Mouse (Mus musculus): ENCODE results near the gene Zswim4. TPM values are rescaled to one million over a fixed set of nuclear protein-coding genes. Genes with fewer than 3 reads are reported as not detected.
A peak's percentile ranks its signal among the peaks of the same experiment; 100 is the strongest.

Zswim4 gene
- polyA plus RNA-seq, 1 experiment from 2014 or later = 37.1 TPM

DNA sequence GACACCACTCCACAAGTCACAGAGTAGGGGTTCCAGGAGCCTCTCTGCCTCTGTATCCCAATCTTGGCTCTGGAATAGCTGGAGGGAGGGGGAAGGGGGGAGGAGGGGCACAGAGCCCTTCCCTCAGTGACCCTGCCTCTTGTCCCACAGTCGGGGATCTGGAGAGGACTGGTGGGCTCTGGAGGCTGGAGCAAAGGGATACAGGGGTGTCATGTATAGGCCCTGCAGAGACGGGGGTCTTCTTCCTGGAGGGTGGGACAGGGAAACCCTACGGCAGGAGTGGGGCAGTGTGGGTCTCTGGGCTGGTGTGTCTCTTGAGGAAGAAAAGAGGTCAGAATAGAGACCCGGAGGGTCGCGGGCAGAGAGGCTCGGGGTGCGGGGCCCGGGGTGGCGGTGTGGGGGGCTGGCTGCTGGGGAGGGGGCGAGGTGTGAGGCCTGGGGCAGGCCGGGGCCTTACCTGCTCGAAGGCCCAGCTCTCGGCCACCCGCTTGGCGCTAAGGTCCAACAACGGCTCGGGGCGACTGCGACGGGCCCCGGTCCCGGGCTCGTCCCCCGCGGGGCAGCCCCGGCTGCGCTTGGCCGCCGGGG, 351 bp downstream of the Zswim4 start:
- Histone ChIP-seq H3K4me1 (replicated peaks; ENCODE audit: control insufficient read depth, insufficient read depth, low read length) (no peaks in the 10 kb centered on the region), H3K27me3 (ENCODE audit: control insufficient read depth, insufficient read depth, low read length) (no peaks in the 10 kb centered on the region), H3K27ac (ENCODE audit: low read depth, low read length) (0 out of 2 replicates have a peak overlapping the region, but pooled peaks have one; percentile 25), H3K9me3 (ENCODE audit: control insufficient read depth, low read length) (no peaks in the 10 kb centered on the region), H3K4me3 (ENCODE audit: low read depth, low read length) (peak overlapping the region; percentile 90), H3K36me3 (ENCODE audit: control insufficient read depth, insufficient read depth, low read length) (peaks cover 6% of the 10 kb centered on the region; the same call in 1 of the 2 replicates), H3K4me2 (ENCODE audit: low read depth, low read length, severe bottlenecking) (peak overlapping the region; percentile 92), H3K9ac (ENCODE audit: low read length) (peak overlapping the region; percentile 93)
- no peak for DNase-seq (ENCODE audit: low spot score)
- WGBS = under 1% methylated on average over 26 of the region's 30 CpGs
- no peak; the same call in 1 of the 2 replicates for ATAC-seq (replicated peaks; ENCODE audit: low FRiP score)

DNA sequence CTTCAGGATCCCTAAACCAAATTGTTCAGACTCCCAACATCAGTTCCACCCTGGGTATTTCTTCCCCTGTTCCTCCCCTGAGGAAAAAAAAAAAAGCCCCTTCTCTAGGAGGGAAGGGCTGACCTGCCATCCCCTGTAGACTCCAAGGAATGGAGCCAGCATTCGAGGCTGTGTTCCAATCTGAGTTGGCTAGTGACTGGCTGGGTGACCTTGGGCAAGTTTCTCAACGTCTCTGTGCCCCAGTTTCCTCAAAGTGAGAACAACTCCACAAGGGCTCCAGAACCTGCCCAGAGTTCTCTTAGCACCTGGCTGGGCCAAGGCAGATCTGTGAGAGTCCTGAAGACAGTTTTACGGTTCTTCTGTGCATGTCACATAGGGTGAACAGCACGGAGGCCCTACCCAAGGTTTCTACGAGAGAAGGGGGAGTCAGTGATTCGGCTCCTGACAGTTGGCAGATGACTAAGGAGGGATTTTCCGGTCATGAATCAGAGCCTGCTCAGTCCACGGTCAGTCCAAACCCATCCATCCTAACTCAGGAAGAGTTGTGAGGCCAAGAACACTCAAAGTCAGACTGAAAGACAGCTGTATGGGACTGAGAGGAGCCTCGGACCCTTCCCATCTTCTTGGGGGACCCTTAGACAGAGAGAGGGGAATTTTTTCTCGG, 977 bp downstream of the Zswim4 start:
- H3K36me3 ChIP-seq (ENCODE audit: control insufficient read depth, insufficient read depth, low read length) = peaks cover 6% of the 10 kb centered on the region; the same call in 1 of the 2 replicates
- 44% methylated on average over 10 of the region's 10 CpGs for WGBS

DNA sequence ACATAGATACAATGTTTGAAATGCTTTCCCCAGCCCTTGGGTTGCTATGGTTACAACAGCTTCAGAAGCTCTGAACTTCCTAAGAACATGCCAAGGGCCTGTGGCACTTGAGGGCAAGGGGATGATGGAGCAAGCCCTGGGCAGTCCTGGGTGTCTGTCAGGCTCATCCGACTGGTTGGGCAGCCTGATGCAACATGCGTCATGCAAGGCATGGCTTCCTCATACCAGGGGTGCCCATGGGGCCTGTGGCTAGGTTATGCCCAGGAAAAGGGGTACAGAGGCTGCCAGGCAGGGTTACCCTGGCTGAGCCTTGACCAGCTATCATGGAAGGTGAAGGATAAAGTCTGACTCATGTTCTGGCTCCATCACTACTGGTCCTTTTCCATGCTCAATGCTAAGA, 3.8 kb downstream of the Zswim4 start:
- ATAC-seq (replicated peaks; ENCODE audit: low FRiP score) (no peak), DNase-seq (ENCODE audit: low spot score) (no peak)
- 90% methylated on average over 2 of the region's 2 CpGs for WGBS
- no peak overlapping the region for H3K4me3 ChIP-seq (ENCODE audit: low read depth, low read length)
- H3K36me3 ChIP-seq (ENCODE audit: control insufficient read depth, insufficient read depth, low read length) = peaks cover 20% of the 10 kb centered on the region
- no peak overlapping the region for H3K4me2 ChIP-seq (ENCODE audit: low read depth, low read length, severe bottlenecking)
- no peak overlapping the region for H3K9ac ChIP-seq (ENCODE audit: low read length)
- no peaks in the 10 kb centered on the region for H3K9me3 ChIP-seq (ENCODE audit: control insufficient read depth, low read length)
- no peaks in the 10 kb centered on the region for H3K4me1 ChIP-seq (replicated peaks; ENCODE audit: control insufficient read depth, insufficient read depth, low read length)
- H3K27ac ChIP-seq (ENCODE audit: low read depth, low read length) = no peak overlapping the region
- no peaks in the 10 kb centered on the region for H3K27me3 ChIP-seq (ENCODE audit: control insufficient read depth, insufficient read depth, low read length)

More for the DNA sequence above, 977 bp downstream of the Zswim4 start:
- peak overlapping the region; percentile 90 for H3K4me3 ChIP-seq (ENCODE audit: low read depth, low read length)
- peak overlapping the region; percentile 93 for H3K9ac ChIP-seq (ENCODE audit: low read length)
- no peaks in the 10 kb centered on the region for H3K9me3 ChIP-seq (ENCODE audit: control insufficient read depth, low read length)
- no peak overlapping the region for H3K27ac ChIP-seq (ENCODE audit: low read depth, low read length)
- no peak for ATAC-seq (replicated peaks; ENCODE audit: low FRiP score)
- peak overlapping the region; percentile 92 for H3K4me2 ChIP-seq (ENCODE audit: low read depth, low read length, severe bottlenecking)
- DNase-seq (ENCODE audit: low spot score) = no peak
- no peaks in the 10 kb centered on the region for H3K4me1 ChIP-seq (replicated peaks; ENCODE audit: control insufficient read depth, insufficient read depth, low read length)
- no peaks in the 10 kb centered on the region for H3K27me3 ChIP-seq (ENCODE audit: control insufficient read depth, insufficient read depth, low read length)

DNA sequence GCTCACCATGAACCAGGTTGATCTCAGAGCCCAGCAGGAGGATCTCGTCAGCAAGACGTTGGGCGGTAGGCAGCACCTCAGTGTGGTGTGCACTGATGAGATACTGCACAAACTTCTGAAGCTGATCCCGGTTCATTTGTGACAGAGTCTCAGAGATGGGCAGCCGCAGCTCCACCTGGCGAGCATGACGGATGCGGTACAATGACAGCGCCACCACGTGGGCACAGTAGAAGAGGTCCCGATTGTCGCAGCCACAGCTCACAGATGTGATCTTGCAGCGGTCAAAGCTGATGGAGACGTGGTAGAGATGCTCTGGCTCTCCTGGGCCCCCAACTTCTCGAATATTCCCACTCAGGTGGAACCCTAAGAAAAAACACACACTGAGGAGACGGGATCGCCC, 6.1 kb downstream of the Zswim4 start:
- ATAC-seq (replicated peaks; ENCODE audit: low FRiP score) = no peak

DNA sequence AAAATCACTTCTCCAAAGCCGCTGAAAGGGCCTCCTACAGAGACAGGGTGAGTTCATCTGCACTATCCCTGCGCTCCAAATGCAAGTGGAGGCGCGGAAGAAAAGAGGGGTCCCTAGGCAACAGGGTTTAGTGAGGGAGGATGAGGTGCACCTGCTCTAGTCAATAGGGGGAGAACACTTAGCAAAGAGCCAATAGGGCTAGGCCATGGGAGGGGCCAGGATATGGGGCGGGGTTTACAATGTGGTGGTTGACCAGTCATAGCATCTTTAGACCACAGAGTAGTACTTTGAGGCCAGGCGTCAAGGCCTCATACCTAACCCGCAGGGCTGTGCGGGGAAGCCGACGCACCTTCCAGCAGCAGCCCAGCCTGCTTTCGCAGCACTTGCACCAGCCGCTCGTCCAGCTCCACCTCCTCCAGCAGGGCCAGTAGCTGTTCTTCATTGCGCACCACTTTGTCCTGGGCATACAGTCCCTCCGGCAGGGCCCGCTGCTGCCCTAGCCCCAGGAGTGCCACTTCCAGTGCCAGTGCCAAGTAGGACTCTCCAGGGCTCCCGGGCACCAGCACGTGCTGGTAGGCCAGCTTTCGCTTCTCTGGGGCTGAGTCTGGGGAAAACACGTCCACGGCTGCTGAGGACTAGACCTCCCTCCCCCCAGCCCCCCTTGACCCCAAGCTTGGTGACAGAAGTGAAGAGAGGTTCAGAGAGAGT, 13.4 kb downstream of the Zswim4 start:
- ATAC-seq (replicated peaks; ENCODE audit: low FRiP score) (no peak), DNase-seq (ENCODE audit: low spot score) (no peak)
- Histone ChIP-seq H3K4me2 (ENCODE audit: low read depth, low read length, severe bottlenecking) (no peak overlapping the region), H3K27ac (ENCODE audit: low read depth, low read length) (no peak overlapping the region), H3K9me3 (ENCODE audit: control insufficient read depth, low read length) (no peaks in the 10 kb centered on the region), H3K27me3 (ENCODE audit: control insufficient read depth, insufficient read depth, low read length) (no peaks in the 10 kb centered on the region), H3K36me3 (ENCODE audit: control insufficient read depth, insufficient read depth, low read length) (peaks cover 13% of the 10 kb centered on the region; the same call in 1 of the 2 replicates), H3K4me1 (replicated peaks; ENCODE audit: control insufficient read depth, insufficient read depth, low read length) (no peaks in the 10 kb centered on the region), H3K9ac (ENCODE audit: low read length) (no peak overlapping the region), H3K4me3 (ENCODE audit: low read depth, low read length) (no peak overlapping the region)
- 74% methylated on average over 21 of the region's 21 CpGs for WGBS

More for the DNA sequence above, 6.1 kb downstream of the Zswim4 start:
- Histone ChIP-seq H3K9ac (ENCODE audit: low read length) (no peak overlapping the region), H3K4me1 (replicated peaks; ENCODE audit: control insufficient read depth, insufficient read depth, low read length) (no peaks in the 10 kb centered on the region), H3K36me3 (ENCODE audit: control insufficient read depth, insufficient read depth, low read length) (peaks cover 23% of the 10 kb centered on the region), H3K4me3 (ENCODE audit: low read depth, low read length) (no peak overlapping the region), H3K27ac (ENCODE audit: low read depth, low read length) (no peak overlapping the region), H3K27me3 (ENCODE audit: control insufficient read depth, insufficient read depth, low read length) (no peaks in the 10 kb centered on the region), H3K9me3 (ENCODE audit: control insufficient read depth, low read length) (no peaks in the 10 kb centered on the region), H3K4me2 (ENCODE audit: low read depth, low read length, severe bottlenecking) (no peak overlapping the region)
- 73% methylated on average over 17 of the region's 17 CpGs for WGBS
- no peak for DNase-seq (ENCODE audit: low spot score)

DNA sequence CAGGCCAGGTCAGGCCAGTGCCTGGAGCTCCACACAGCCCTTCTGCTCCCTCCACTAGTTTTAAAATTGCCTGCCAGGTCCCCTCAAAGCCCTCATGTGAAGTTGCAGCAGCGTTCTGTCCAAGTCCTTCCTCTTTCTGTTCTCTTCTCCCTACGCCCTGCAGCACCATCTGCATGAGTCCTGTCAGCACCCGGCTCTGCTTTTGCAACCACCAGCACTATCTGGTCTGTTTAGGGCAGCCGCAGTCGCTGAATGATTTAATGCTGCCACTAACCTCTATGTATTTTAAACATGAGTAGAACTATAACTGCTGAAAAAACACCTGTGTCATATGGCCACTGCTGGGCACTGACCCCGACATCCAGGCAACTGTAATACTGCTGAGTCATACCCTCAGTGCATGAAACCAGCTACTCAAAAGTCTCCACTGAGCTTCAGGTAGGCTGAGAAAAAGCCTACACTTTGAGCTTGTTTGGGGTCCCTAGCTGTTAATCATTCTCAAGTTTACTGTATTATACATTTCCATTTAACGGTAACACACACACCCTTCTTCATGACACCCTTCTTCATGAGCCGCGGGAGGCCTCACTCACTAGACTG, 14.2 kb downstream of the Zswim4 start:
- H3K4me3 ChIP-seq (ENCODE audit: low read depth, low read length) = no peak overlapping the region
- DNase-seq (ENCODE audit: low spot score) = no peak
- no peak overlapping the region for H3K27ac ChIP-seq (ENCODE audit: low read depth, low read length)
- no peaks in the 10 kb centered on the region for H3K27me3 ChIP-seq (ENCODE audit: control insufficient read depth, insufficient read depth, low read length)
- H3K4me2 ChIP-seq (ENCODE audit: low read depth, low read length, severe bottlenecking) = no peak overlapping the region
- no peak for ATAC-seq (replicated peaks; ENCODE audit: low FRiP score)
- no peaks in the 10 kb centered on the region for H3K9me3 ChIP-seq (ENCODE audit: control insufficient read depth, low read length)
- H3K4me1 ChIP-seq (replicated peaks; ENCODE audit: control insufficient read depth, insufficient read depth, low read length) = no peaks in the 10 kb centered on the region
- H3K9ac ChIP-seq (ENCODE audit: low read length) = no peak overlapping the region
- 93% methylated on average over 9 of the region's 9 CpGs for WGBS
- H3K36me3 ChIP-seq (ENCODE audit: control insufficient read depth, insufficient read depth, low read length) = peaks cover 12% of the 10 kb centered on the region; the same call in 1 of the 2 replicates

DNA sequence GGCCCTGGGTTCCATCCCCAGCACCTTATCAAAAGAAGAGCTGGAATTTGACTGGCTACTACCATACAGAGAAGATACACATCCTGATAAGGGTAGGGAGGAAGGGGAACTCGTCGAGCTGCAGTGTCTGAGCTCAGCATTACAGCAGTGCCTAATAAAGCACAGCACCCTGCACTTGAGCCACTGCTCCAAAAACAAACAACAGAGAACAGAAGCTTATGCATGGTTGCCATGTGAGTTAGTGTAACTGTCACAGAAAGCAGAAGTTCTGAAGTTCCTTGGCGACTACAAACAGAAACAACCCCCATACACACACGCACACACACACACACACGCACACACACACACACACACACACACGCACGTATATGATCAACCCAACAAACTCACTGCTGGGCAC, 16.8 kb downstream of the Zswim4 start:
- H3K9ac ChIP-seq (ENCODE audit: low read length) = no peak overlapping the region
- H3K4me2 ChIP-seq (ENCODE audit: low read depth, low read length, severe bottlenecking) = no peak overlapping the region
- H3K9me3 ChIP-seq (ENCODE audit: control insufficient read depth, low read length) = no peaks in the 10 kb centered on the region
- 92% methylated on average over 7 of the region's 7 CpGs for WGBS
- ATAC-seq (replicated peaks; ENCODE audit: low FRiP score) = no peak
- no peak for DNase-seq (ENCODE audit: low spot score)
- H3K4me1 ChIP-seq (replicated peaks; ENCODE audit: control insufficient read depth, insufficient read depth, low read length) = no peaks in the 10 kb centered on the region
- no peaks in the 10 kb centered on the region for H3K27me3 ChIP-seq (ENCODE audit: control insufficient read depth, insufficient read depth, low read length)
- peaks cover 16% of the 10 kb centered on the region for H3K36me3 ChIP-seq (ENCODE audit: control insufficient read depth, insufficient read depth, low read length)
- H3K27ac ChIP-seq (ENCODE audit: low read depth, low read length) = no peak overlapping the region
- H3K4me3 ChIP-seq (ENCODE audit: low read depth, low read length) = no peak overlapping the region

DNA sequence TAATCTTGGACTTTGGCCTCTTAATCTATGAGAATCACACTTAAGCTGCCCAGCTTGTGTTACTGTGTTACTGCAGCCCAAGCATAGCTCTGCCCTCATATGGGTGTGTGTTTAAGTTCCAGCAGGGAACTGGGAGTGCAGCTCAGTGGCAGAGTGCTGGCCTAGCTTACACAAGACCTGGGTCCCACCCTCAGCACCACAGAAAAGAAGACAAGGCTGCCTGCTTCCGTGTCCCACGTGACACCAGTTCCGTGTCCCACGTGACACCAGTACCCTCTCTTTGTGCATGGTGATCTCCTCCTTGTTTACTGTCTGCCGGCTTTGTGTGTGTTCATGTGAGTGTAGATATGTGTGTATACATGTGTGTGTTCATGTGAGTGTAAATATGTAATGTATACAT, 18.7 kb downstream of the Zswim4 start:
- H3K4me3 ChIP-seq (ENCODE audit: low read depth, low read length) = no peak overlapping the region
- H3K9ac ChIP-seq (ENCODE audit: low read length) = no peak overlapping the region
- no peak for DNase-seq (ENCODE audit: low spot score)
- 91% methylated on average over 5 of the region's 5 CpGs for WGBS
- H3K4me1 ChIP-seq (replicated peaks; ENCODE audit: control insufficient read depth, insufficient read depth, low read length) = no peaks in the 10 kb centered on the region
- H3K9me3 ChIP-seq (ENCODE audit: control insufficient read depth, low read length) = no peaks in the 10 kb centered on the region
- H3K27ac ChIP-seq (ENCODE audit: low read depth, low read length) = no peak overlapping the region
- peaks cover 18% of the 10 kb centered on the region for H3K36me3 ChIP-seq (ENCODE audit: control insufficient read depth, insufficient read depth, low read length)
- no peaks in the 10 kb centered on the region for H3K27me3 ChIP-seq (ENCODE audit: control insufficient read depth, insufficient read depth, low read length)
- H3K4me2 ChIP-seq (ENCODE audit: low read depth, low read length, severe bottlenecking) = no peak overlapping the region
- ATAC-seq (replicated peaks; ENCODE audit: low FRiP score) = no peak
